Mouse (Mus musculus) embryonic facial prominence, embryonic 14.5 days (tissue): ENCODE measurements around the gene Necab3. TPM values are rescaled to one million over a fixed set of nuclear protein-coding genes. Genes with fewer than 3 reads are reported as not detected.

Experiments used
- ATAC-seq: fragments of 200-750 bp; cut with Nextera tagmentation; 2 replicates; pipeline ENCODE4 v1.8.0; 2017; ENCODE audit warnings: low read depth, moderate number of reproducible peaks, moderate TSS enrichment
- DNase-seq: peaks from one replicate; pipeline ENCODE4 v3.0.0-alpha.2; 2015; ENCODE audit warnings: low spot score
- H3K27ac ChIP-seq: fragments of 300-500 bp; sonication (generic); replicated peaks from 2 replicates; pipeline ENCODE4 v1.5.1; 2014; ENCODE audit warnings: low read depth, mild to moderate bottlenecking, low read length, moderate library complexity
- H3K27me3 ChIP-seq: fragments of 300-500 bp; sonication (generic); replicated peaks from 2 replicates; pipeline ENCODE4 v1.6.1; 2014; ENCODE audit warnings: low read length; ENCODE audit not compliant: control insufficient read depth, insufficient read depth
- H3K36me3 ChIP-seq: fragments of 300-500 bp; sonication (generic); 2 replicates; pipeline ENCODE4 v1.6.1; 2014; ENCODE audit warnings: low read length, mixed read lengths; ENCODE audit not compliant: control insufficient read depth, insufficient read depth
- H3K4me1 ChIP-seq: fragments of 300-500 bp; sonication (generic); 2 replicates; pipeline ENCODE4 v1.6.1; 2014; ENCODE audit warnings: antibody characterized with exemption, low read length; ENCODE audit not compliant: control insufficient read depth, insufficient read depth
- H3K4me2 ChIP-seq: fragments of 300-500 bp; sonication (generic); 2 replicates; pipeline ENCODE4 v1.6.1; 2014; ENCODE audit warnings: low read depth, mild to moderate bottlenecking, low read length, moderate library complexity, mixed read lengths
- H3K4me3 ChIP-seq: fragments of 300-500 bp; sonication (generic); 2 replicates; pipeline ENCODE4 v1.5.1; 2014; ENCODE audit warnings: low read depth, mild to moderate bottlenecking, low read length
- H3K9ac ChIP-seq: fragments of 300-500 bp; sonication (generic); 2 replicates; pipeline ENCODE4 v1.6.1; 2014; ENCODE audit warnings: low read depth, mild to moderate bottlenecking, low read length, moderate library complexity, mixed read lengths
- H3K9me3 ChIP-seq: fragments of 300-500 bp; sonication (generic); 2 replicates; pipeline ENCODE4 v1.6.1; 2016; ENCODE audit warnings: low read length; ENCODE audit not compliant: control insufficient read depth
- whole genome bisulfite sequencing: fragments of 180-500 bp; shearing (Covaris S2); extraction: QIAGEN DNeasy Blood & Tissue Kit; methylation state at CpG from one replicate; pipeline ENCODE4 v1.1.7; 2014; 5-methylcytosine and 5-hydroxymethylcytosine counted together
- polyA plus RNA-seq: library from polyadenylated mRNA; unstranded; fragments of >200 nt; fragmentation: Nextera tagmentation; extraction: Ambion mirVana; gene quantifications from 2 replicates; pipeline ENCODE4 v1.2.1, GENCODE M21; 2014

Gene Necab3
- polyA plus RNA-seq, 1 experiment from 2014 or later: 2.4 TPM

DNA sequence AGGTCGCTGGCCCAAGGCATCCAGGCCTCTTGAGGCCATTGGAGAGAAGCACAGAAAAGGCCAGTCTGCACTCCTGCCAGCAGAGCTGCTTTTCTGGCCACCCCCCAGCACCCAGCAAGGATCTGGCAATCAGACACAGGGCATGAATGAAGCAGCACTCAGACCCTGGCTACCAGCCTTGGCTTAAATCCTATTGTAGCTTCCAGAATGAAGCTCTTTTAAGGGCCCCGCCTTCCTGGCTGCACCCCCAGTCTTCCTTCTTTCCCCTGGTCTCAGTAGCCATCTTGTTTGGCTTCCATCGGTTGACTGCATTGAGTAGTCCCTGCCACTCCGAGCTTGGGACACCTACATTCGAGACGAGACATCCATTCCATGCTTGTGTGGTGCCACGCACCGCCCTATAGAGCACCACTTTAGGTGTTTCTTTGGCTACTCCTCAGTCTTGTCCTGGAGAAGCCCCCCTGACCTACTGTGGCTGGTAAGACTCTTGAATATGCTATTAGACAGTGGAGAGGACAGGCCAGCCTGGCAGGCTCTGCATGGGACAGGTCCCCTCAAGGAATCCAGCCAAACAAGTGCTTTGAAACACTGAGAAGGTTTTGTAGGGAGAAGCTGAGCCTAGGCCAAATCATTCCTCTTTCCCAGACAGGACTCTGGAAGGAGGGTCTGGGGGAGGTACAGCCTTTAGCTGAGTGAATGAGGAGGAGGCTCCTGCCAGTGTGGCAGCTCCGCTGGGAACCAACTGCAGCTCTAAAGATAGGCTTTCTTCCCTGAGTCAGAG is 14.9 kb downstream of the Necab3 start:
- Histone ChIP-seq H3K9ac (no peak overlapping the region), H3K4me2 (no peak overlapping the region), H3K4me3 (no peak overlapping the region), H3K9me3 (no peaks in the 10 kb centered on the region), H3K36me3 (peaks cover 2% of the 10 kb centered on the region; the same call in 1 of the 2 replicates), H3K4me1 (peaks cover 4% of the 10 kb centered on the region; the same call in 1 of the 2 replicates), H3K27me3 (no peaks in the 10 kb centered on the region), H3K27ac (no peak overlapping the region)
- 86% methylated on average over 9 of the region's 9 CpGs for WGBS
- DNase-seq (no peak), ATAC-seq (no peak)

DNA sequence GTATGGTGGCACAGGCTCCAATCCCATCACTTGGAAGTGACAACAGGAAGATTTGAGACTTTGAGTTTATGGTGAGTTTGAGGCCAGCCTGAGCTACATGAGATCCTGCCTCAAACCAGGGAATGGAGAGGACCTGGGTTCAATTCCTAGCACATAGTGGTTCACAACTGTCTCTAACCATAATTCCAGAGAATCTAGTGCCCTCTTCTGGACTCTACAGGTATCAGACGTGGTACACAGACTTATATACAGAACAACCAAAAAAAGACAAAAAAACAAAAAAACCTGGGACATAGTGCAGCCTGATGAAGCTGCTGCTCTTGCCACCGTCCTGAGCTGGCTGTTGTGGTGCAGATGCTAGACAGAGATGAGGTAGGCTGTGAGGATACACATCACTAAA is 17.1 kb downstream of the Necab3 start:
- no peaks in the 10 kb centered on the region for H3K27me3 ChIP-seq
- no peak for DNase-seq
- no peak overlapping the region for H3K27ac ChIP-seq
- no peaks in the 10 kb centered on the region for H3K4me1 ChIP-seq
- H3K4me3 ChIP-seq: no peak overlapping the region
- ATAC-seq: no peak
- H3K9me3 ChIP-seq: no peaks in the 10 kb centered on the region
- H3K4me2 ChIP-seq: no peak overlapping the region
- H3K36me3 ChIP-seq: peaks cover 19% of the 10 kb centered on the region
- 76% methylated on average over 2 of the region's 2 CpGs for WGBS
- H3K9ac ChIP-seq: no peak overlapping the region

GRCm38 (mm10) chr2:154539720-154540119 is 19.0 kb downstream of the Necab3 start:
- no peak overlapping the region for H3K4me3 ChIP-seq
- WGBS: 76% methylated on average over 3 of the region's 3 CpGs
- H3K4me2 ChIP-seq: no peak overlapping the region
- no peaks in the 10 kb centered on the region for H3K27me3 ChIP-seq
- ATAC-seq: 0 out of 2 replicates have a peak, but pooled peaks have one; percentile 13
- DNase-seq: no peak
- H3K9ac ChIP-seq: no peak overlapping the region
- no peaks in the 10 kb centered on the region for H3K9me3 ChIP-seq
- H3K27ac ChIP-seq: no peak overlapping the region
- peaks cover 38% of the 10 kb centered on the region for H3K36me3 ChIP-seq
- no peaks in the 10 kb centered on the region for H3K4me1 ChIP-seq

DNA sequence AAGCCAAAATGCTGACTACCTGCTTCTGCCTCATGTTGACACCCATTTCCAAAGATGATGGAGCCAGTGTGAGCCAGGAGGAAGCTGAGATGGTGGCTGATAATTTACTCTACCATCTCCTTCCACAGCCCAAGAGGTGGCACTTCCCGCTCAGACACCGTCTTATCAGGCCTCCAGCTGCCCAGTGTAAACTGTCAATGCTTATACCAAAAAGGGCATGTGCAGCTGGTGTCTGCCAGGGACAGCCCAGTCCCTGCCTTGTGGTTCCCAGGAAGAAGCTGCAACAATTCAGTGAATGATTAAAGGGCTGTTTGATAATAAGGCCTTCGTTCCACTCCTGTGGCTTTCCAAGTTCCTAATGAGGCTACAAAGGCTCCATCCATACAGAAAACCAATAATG is 20.0 kb downstream of the Necab3 start:
- H3K27ac ChIP-seq: 0 out of 2 replicates have a peak overlapping the region, but pooled peaks have one; percentile 44
- 68% methylated on average over 3 of the region's 3 CpGs for WGBS
- DNase-seq: no peak

GRCm38 (mm10) chr2:154538310-154538709 is 20.4 kb downstream of the Necab3 start:
- no peak; the same call in 1 of the 2 replicates for ATAC-seq
- no peaks in the 10 kb centered on the region for H3K4me1 ChIP-seq
- 49% methylated on average over 2 of the region's 2 CpGs for WGBS
- no peak overlapping the region for H3K9ac ChIP-seq
- no peaks in the 10 kb centered on the region for H3K27me3 ChIP-seq
- no peak overlapping the region for H3K4me2 ChIP-seq
- DNase-seq: peak; percentile 41
- H3K36me3 ChIP-seq: peaks cover 49% of the 10 kb centered on the region
- H3K4me3 ChIP-seq: no peak overlapping the region
- peak overlapping the region; percentile 44; the same call in 1 of the 2 replicates for H3K27ac ChIP-seq
- H3K9me3 ChIP-seq: no peaks in the 10 kb centered on the region

More for the DNA sequence above, 20.0 kb downstream of the Necab3 start:
- Histone ChIP-seq H3K4me2 (no peak overlapping the region), H3K9ac (no peak overlapping the region), H3K27me3 (no peaks in the 10 kb centered on the region), H3K4me3 (no peak overlapping the region), H3K4me1 (no peaks in the 10 kb centered on the region), H3K9me3 (no peaks in the 10 kb centered on the region), H3K36me3 (peaks cover 48% of the 10 kb centered on the region)
- no peak; the same call in 1 of the 2 replicates for ATAC-seq

DNA sequence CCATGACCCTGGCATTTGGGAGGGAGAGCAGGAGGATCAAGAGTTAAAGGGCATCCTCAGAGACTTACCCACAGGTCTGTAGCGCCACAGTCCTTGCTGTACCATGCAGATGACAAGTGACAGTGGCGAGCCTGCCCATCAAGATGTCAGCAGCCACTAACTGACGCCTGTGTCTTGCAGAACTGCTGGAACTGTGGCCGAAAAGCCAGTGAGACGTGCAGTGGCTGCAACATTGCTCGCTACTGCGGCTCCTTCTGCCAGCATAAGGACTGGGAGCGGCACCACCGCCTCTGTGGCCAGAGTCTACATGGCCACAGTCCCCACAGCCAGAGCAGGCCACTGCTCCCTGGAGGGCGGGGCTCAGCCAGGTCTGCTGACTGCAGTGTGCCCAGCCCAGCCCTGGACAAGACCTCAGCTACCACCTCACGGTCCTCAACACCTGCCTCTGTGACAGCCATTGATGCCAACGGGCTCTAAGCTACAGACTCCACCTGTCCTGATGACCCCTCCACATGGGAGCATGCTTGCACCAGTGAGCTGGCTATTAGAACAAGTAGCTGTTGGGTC is 23.9 kb downstream of the Necab3 start:
- Histone ChIP-seq H3K27me3 (no peaks in the 10 kb centered on the region), H3K4me2 (no peak overlapping the region), H3K36me3 (peaks cover 80% of the 10 kb centered on the region), H3K4me3 (no peak overlapping the region), H3K27ac (no peak overlapping the region), H3K4me1 (no peaks in the 10 kb centered on the region), H3K9ac (no peak overlapping the region), H3K9me3 (no peaks in the 10 kb centered on the region)
- DNase-seq (no peak), ATAC-seq (no peak)
- 92% methylated on average over 10 of the region's 12 CpGs for WGBS

- Histone ChIP-seq H3K9me3 (no peaks in the 10 kb centered on the region), H3K4me3 (no peak overlapping the region), H3K27ac (no peak overlapping the region), H3K9ac (no peak overlapping the region), H3K27me3 (no peaks in the 10 kb centered on the region), H3K4me2 (no peak overlapping the region), H3K36me3 (peaks cover 83% of the 10 kb centered on the region), H3K4me1 (no peaks in the 10 kb centered on the region)
- WGBS: 74% methylated on average over 3 of the region's 3 CpGs
- ATAC-seq (no peak), DNase-seq (no peak)
Observed at GRCm38 (mm10) chr2:154532888-154533287, 25.8 kb downstream of the Necab3 start.

DNA sequence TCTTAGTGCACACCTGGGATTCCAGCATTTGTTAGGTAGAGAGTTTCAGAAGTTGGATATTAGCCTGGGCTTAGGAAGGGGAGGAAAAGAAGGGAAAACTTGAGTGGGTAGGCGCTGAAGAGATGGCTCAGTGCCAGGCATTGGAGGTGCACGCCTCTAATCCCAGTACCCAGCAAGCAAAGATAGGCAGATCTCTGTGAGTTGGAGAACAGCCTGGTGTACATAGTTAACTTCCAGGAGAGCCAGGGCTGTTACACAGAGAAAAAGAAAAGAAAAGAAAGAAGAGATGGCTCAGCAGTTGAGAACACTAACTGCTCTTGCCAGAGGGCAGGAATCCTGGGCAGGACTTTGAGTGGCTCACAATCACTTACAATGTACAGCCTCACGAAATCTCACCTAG is 32.2 kb downstream of the Necab3 start:
- ATAC-seq (peak; percentile 41), DNase-seq (no peak)
- Histone ChIP-seq H3K4me3 (no peak overlapping the region), H3K27me3 (no peaks in the 10 kb centered on the region), H3K27ac (no peak overlapping the region), H3K36me3 (peaks cover 81% of the 10 kb centered on the region), H3K4me1 (no peaks in the 10 kb centered on the region), H3K9me3 (no peaks in the 10 kb centered on the region), H3K9ac (no peak overlapping the region), H3K4me2 (no peak overlapping the region)
- 67% methylated on average over 3 of the region's 3 CpGs for WGBS
